Mouse (Mus musculus): Measurements from ENCODE around the gene Rbm4. TPM values are rescaled to one million over a fixed set of nuclear protein-coding genes. Genes with fewer than 3 reads are reported as not detected.
A peak's percentile ranks its signal among the peaks of the same experiment; 100 is the strongest.

Rbm4 gene
- polyA plus RNA-seq, 1 experiment: 43.8 TPM

DNA sequence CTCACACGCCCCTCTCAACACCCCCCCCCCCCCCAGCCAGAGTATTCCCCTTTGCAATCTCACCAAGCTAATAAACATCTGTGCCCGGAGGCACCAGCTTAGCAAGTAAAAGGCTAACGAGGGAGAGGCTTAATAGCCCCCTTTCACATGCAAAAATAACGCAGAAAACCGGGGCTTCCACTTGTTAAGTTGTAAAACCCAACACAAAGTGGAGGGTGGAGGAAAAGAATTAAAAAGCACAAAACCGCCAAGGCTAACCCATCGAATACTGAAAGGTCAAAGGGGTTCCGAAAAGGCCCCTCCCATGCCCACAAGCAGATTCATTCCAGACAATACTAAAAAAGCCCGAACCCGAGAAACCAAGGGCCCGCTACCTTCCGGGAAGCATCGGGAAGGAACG is 16.6 kb upstream of the Rbm4 start:
- TF ChIP-seq MAX (IDR thresholded peaks at IDR 0.05): no peak
- TF ChIP-seq MYOD1 (IDR thresholded peaks at IDR 0.05; ENCODE audit: control insufficient read depth, insufficient read length, low read depth): no peak
- TF ChIP-seq MYOG (IDR thresholded peaks at IDR 0.05; ENCODE audit: control insufficient read depth, extremely low read depth, insufficient read length): no peak
- no peak for TF ChIP-seq CEBPB (IDR thresholded peaks at IDR 0.05; ENCODE audit: low read depth)
- no peak for TF ChIP-seq FOSL1 (IDR thresholded peaks at IDR 0.05; ENCODE audit: insufficient read depth, low read length, poor library complexity, severe bottlenecking)
- TF ChIP-seq USF1 (IDR thresholded peaks at IDR 0.05; ENCODE audit: low read depth): no peak
- Histone ChIP-seq H3K36me3 (ENCODE audit: control insufficient read depth, insufficient read depth) (peaks cover 14% of the 10 kb centered on the region), H3K79me3 (ENCODE audit: low read depth) (peaks cover 60% of the 10 kb centered on the region), H3K27me3 (ENCODE audit: control insufficient read depth, insufficient read depth, insufficient read length) (no peaks in the 10 kb centered on the region), H3K4me3 (ENCODE audit: insufficient read depth, poor library complexity, severe bottlenecking) (peak overlapping the region; percentile 74), H3K79me2 (ENCODE audit: control insufficient read depth, insufficient read depth) (peaks cover 70% of the 10 kb centered on the region), H3ac (ENCODE audit: control insufficient read depth, insufficient read length, low read depth) (peak overlapping the region; percentile 69)

- Histone ChIP-seq H3K27me3 (ENCODE audit: control insufficient read depth, insufficient read depth, insufficient read length) (no peaks in the 10 kb centered on the region), H3K79me2 (ENCODE audit: control insufficient read depth, insufficient read depth) (peaks cover 100% of the 10 kb centered on the region), H3K79me3 (ENCODE audit: low read depth) (peaks cover 99% of the 10 kb centered on the region), H3ac (ENCODE audit: control insufficient read depth, insufficient read length, low read depth) (no peak overlapping the region), H3K36me3 (ENCODE audit: control insufficient read depth, insufficient read depth) (peaks cover 81% of the 10 kb centered on the region), H3K4me3 (ENCODE audit: insufficient read depth, poor library complexity, severe bottlenecking) (no peak overlapping the region)
- TF ChIP-seq MYOD1 (IDR thresholded peaks at IDR 0.05; ENCODE audit: control insufficient read depth, insufficient read length, low read depth) (no peak), FOSL1 (IDR thresholded peaks at IDR 0.05; ENCODE audit: insufficient read depth, low read length, poor library complexity, severe bottlenecking) (no peak), CEBPB (IDR thresholded peaks at IDR 0.05; ENCODE audit: low read depth) (no peak), MAX (IDR thresholded peaks at IDR 0.05) (no peak), CTCF (IDR thresholded peaks at IDR 0.05; ENCODE audit: control insufficient read depth, insufficient read depth, insufficient read length) (no peak), USF1 (IDR thresholded peaks at IDR 0.05; ENCODE audit: low read depth) (no peak), MYOG (IDR thresholded peaks at IDR 0.05; ENCODE audit: control insufficient read depth, extremely low read depth, insufficient read length) (no peak)
These were observed 9.6 kb upstream of the Rbm4 start for GRCm38 (mm10) chr19:4803283-4803682.

GRCm38 (mm10) chr19:4802691-4803091 is 9.0 kb upstream of the Rbm4 start:
- Histone ChIP-seq H3K79me2 (ENCODE audit: control insufficient read depth, insufficient read depth) (peaks cover 100% of the 10 kb centered on the region), H3K36me3 (ENCODE audit: control insufficient read depth, insufficient read depth) (peaks cover 83% of the 10 kb centered on the region), H3K4me3 (ENCODE audit: insufficient read depth, poor library complexity, severe bottlenecking) (no peak overlapping the region), H3K27me3 (ENCODE audit: control insufficient read depth, insufficient read depth, insufficient read length) (no peaks in the 10 kb centered on the region), H3K79me3 (ENCODE audit: low read depth) (peaks cover 99% of the 10 kb centered on the region), H3ac (ENCODE audit: control insufficient read depth, insufficient read length, low read depth) (no peak overlapping the region)
- TF ChIP-seq MAX (IDR thresholded peaks at IDR 0.05): no peak
- TF ChIP-seq FOSL1 (IDR thresholded peaks at IDR 0.05; ENCODE audit: insufficient read depth, low read length, poor library complexity, severe bottlenecking): no peak
- TF ChIP-seq MYOG (IDR thresholded peaks at IDR 0.05; ENCODE audit: control insufficient read depth, extremely low read depth, insufficient read length): no peak
- no peak for TF ChIP-seq CTCF (IDR thresholded peaks at IDR 0.05; ENCODE audit: control insufficient read depth, insufficient read depth, insufficient read length)
- TF ChIP-seq USF1 (IDR thresholded peaks at IDR 0.05; ENCODE audit: low read depth): no peak
- no peak for TF ChIP-seq CEBPB (IDR thresholded peaks at IDR 0.05; ENCODE audit: low read depth)
- no peak for TF ChIP-seq MYOD1 (IDR thresholded peaks at IDR 0.05; ENCODE audit: control insufficient read depth, insufficient read length, low read depth)

DNA sequence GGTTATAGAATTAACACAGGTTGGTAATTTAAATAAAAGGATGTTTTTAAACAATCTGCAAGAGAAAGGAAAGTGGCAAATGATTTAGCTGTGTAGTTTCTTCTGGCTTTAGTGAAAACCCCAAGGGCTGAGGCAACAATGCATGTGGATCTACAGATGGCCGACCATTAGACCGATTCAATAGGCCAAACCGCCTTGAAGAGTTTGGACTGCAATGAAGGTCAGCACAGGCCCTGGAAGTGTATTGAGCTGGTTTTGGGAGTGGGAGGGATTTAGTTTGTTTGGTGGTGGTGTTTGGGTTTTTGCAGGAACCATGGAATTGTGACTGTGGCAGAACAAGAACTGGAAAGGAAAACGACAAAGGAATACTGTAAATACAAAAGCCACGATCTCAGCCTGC is 5.4 kb upstream of the Rbm4 start:
- TF ChIP-seq MAX (IDR thresholded peaks at IDR 0.05): no peak
- no peak for TF ChIP-seq CEBPB (IDR thresholded peaks at IDR 0.05; ENCODE audit: low read depth)
- no peak for TF ChIP-seq MYOG (IDR thresholded peaks at IDR 0.05; ENCODE audit: control insufficient read depth, extremely low read depth, insufficient read length)
- TF ChIP-seq CTCF (IDR thresholded peaks at IDR 0.05; ENCODE audit: control insufficient read depth, insufficient read depth, insufficient read length): no peak
- no peak for TF ChIP-seq USF1 (IDR thresholded peaks at IDR 0.05; ENCODE audit: low read depth)
- TF ChIP-seq MYOD1 (IDR thresholded peaks at IDR 0.05; ENCODE audit: control insufficient read depth, insufficient read length, low read depth): no peak
- no peak for TF ChIP-seq FOSL1 (IDR thresholded peaks at IDR 0.05; ENCODE audit: insufficient read depth, low read length, poor library complexity, severe bottlenecking)
- H3K79me3 ChIP-seq (ENCODE audit: low read depth): peaks cover 86% of the 10 kb centered on the region
- H3ac ChIP-seq (ENCODE audit: control insufficient read depth, insufficient read length, low read depth): no peak overlapping the region
- H3K27me3 ChIP-seq (ENCODE audit: control insufficient read depth, insufficient read depth, insufficient read length): no peaks in the 10 kb centered on the region
- H3K4me3 ChIP-seq (ENCODE audit: insufficient read depth, poor library complexity, severe bottlenecking): no peak overlapping the region
- peaks cover 99% of the 10 kb centered on the region for H3K79me2 ChIP-seq (ENCODE audit: control insufficient read depth, insufficient read depth)
- peaks cover 78% of the 10 kb centered on the region for H3K36me3 ChIP-seq (ENCODE audit: control insufficient read depth, insufficient read depth)

DNA sequence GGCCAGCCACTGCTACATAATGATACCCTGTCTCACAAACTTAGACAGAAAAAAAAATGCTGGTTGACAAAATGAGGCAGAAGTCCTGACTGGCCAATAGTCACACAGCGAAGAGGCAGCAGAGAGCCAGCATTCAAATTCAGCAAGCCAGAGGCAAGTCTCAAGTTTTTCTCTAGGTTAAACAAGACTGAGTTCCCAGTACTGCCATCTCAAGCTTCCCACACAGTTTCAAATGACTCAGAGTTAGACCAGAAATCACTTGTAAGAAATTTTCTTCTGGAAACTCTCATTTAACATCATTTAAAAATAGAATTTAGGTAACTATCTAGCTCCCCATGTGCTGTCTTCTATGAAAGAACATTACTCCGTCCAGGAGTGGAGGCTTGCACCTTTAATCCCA is 4.1 kb upstream of the Rbm4 start:
- peaks cover 65% of the 10 kb centered on the region for H3K36me3 ChIP-seq (ENCODE audit: control insufficient read depth, insufficient read depth)
- no peak for TF ChIP-seq CTCF (IDR thresholded peaks at IDR 0.05; ENCODE audit: control insufficient read depth, insufficient read depth, insufficient read length)
- TF ChIP-seq USF1 (IDR thresholded peaks at IDR 0.05; ENCODE audit: low read depth): no peak
- TF ChIP-seq FOSL1 (IDR thresholded peaks at IDR 0.05; ENCODE audit: insufficient read depth, low read length, poor library complexity, severe bottlenecking): no peak
- no peak for TF ChIP-seq MYOG (IDR thresholded peaks at IDR 0.05; ENCODE audit: control insufficient read depth, extremely low read depth, insufficient read length)
- no peak for TF ChIP-seq CEBPB (IDR thresholded peaks at IDR 0.05; ENCODE audit: low read depth)
- TF ChIP-seq MAX (IDR thresholded peaks at IDR 0.05): no peak
- TF ChIP-seq MYOD1 (IDR thresholded peaks at IDR 0.05; ENCODE audit: control insufficient read depth, insufficient read length, low read depth): no peak

DNA sequence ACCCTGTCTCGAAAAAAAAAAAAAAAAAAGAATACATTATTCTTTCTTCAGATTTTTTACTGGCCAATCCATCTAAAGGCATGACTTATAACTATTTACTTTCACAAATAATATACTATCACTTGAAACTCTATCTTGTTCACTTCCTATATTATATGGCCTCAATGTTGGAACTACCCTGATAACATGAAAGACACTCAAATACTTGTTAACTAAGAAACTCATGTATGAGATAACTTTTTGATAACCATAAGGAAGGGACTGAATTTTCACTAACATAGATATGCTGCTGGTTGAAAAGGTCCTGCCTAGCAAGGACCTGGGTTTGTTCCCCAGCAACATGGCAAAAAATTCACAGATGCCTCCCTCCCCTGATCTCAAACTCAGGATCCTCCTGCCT is 2.2 kb upstream of the Rbm4 start:
- H3K79me2 ChIP-seq (ENCODE audit: control insufficient read depth, insufficient read depth): peaks cover 96% of the 10 kb centered on the region
- no peak overlapping the region for H3ac ChIP-seq (ENCODE audit: control insufficient read depth, insufficient read length, low read depth)
- peaks cover 61% of the 10 kb centered on the region for H3K36me3 ChIP-seq (ENCODE audit: control insufficient read depth, insufficient read depth)
- H3K79me3 ChIP-seq (ENCODE audit: low read depth): peaks cover 79% of the 10 kb centered on the region
- H3K27me3 ChIP-seq (ENCODE audit: control insufficient read depth, insufficient read depth, insufficient read length): no peaks in the 10 kb centered on the region
- TF ChIP-seq USF1 (IDR thresholded peaks at IDR 0.05; ENCODE audit: low read depth): no peak
- no peak overlapping the region for H3K4me3 ChIP-seq (ENCODE audit: insufficient read depth, poor library complexity, severe bottlenecking)

More for the DNA sequence above, 4.1 kb upstream of the Rbm4 start:
- H3K79me2 ChIP-seq (ENCODE audit: control insufficient read depth, insufficient read depth): peaks cover 96% of the 10 kb centered on the region
- no peak overlapping the region for H3ac ChIP-seq (ENCODE audit: control insufficient read depth, insufficient read length, low read depth)
- no peak overlapping the region for H3K4me3 ChIP-seq (ENCODE audit: insufficient read depth, poor library complexity, severe bottlenecking)
- H3K27me3 ChIP-seq (ENCODE audit: control insufficient read depth, insufficient read depth, insufficient read length): no peaks in the 10 kb centered on the region
- peaks cover 82% of the 10 kb centered on the region for H3K79me3 ChIP-seq (ENCODE audit: low read depth)

Data from C2C12 (cell line).